Mouse (Mus musculus) liver, adult 2 months (tissue): Measurements from ENCODE around the gene Mpped1. TPM values are rescaled to one million over a fixed set of nuclear protein-coding genes. Genes with fewer than 3 reads are reported as not detected.

ENCODE experiments used
- DNase-seq: peaks from one replicate; pipeline ENCODE4 v3.0.0-alpha.2; 2011; ENCODE audit warnings: low read depth, low spot score; ENCODE audit errors: extremely low read depth
- H3K27ac ChIP-seq: fragments of 200-500 bp; replicated peaks from 2 replicates; pipeline ENCODE4 v1.5.1; 2012; ENCODE audit warnings: low read depth, mild to moderate bottlenecking, control low read depth, inconsistent platforms, low read length; ENCODE audit not compliant: insufficient read depth
- H3K27me3 ChIP-seq: fragments of 200-500 bp; 2 replicates; pipeline ENCODE4 v1.6.1; 2012; ENCODE audit warnings: mild to moderate bottlenecking, moderate library complexity, low read length, inconsistent platforms; ENCODE audit not compliant: control insufficient read depth, insufficient read depth
- H3K36me3 ChIP-seq: fragments of 200-500 bp; 2 replicates; pipeline ENCODE4 v1.6.1; 2012; ENCODE audit warnings: low read length, inconsistent platforms; ENCODE audit not compliant: control insufficient read depth, insufficient read depth
- H3K4me1 ChIP-seq: fragments of 200-500 bp; 2 replicates; pipeline ENCODE4 v1.6.1; 2011; ENCODE audit warnings: low read length; ENCODE audit not compliant: control insufficient read depth, insufficient read depth
- H3K4me3 ChIP-seq: fragments of 200-500 bp; 2 replicates; pipeline ENCODE4 v1.5.1; 2011; ENCODE audit warnings: low read depth, mild to moderate bottlenecking, control low read depth, low read length, moderate library complexity; ENCODE audit not compliant: insufficient read depth
- H3K79me2 ChIP-seq: fragments of 200-500 bp; 2 replicates; pipeline ENCODE4 v1.6.1; 2012; ENCODE audit warnings: inconsistent platforms, mild to moderate bottlenecking, low read length, moderate library complexity; ENCODE audit not compliant: control insufficient read depth, insufficient read depth
- H3K9ac ChIP-seq: fragments of 200-500 bp; 2 replicates; pipeline ENCODE4 v1.6.1; 2012; ENCODE audit warnings: low read depth, mild to moderate bottlenecking, control low read depth, inconsistent platforms, low read length
- CTCF ChIP-seq: fragments of 200-500 bp; IDR thresholded peaks from 2 replicates; pipeline ENCODE4 v1.5.1; 2011; ENCODE audit warnings: low read depth, low read length, control low read depth
- POLR2A ChIP-seq: fragments of 200-500 bp; IDR thresholded peaks from 2 replicates; pipeline ENCODE4 v1.6.1; 2011; ENCODE audit warnings: low read length, control low read depth; ENCODE audit not compliant: insufficient read depth; ENCODE audit errors: extremely low read depth
- WGBS: fragments of 180-500 bp; shearing (Covaris S2); methylation state at CpG from one replicate; pipeline ENCODE4 v1.1.7; 2018; 5-methylcytosine and 5-hydroxymethylcytosine counted together
- polyA plus RNA-seq: library from polyadenylated mRNA; depleted of rRNA; stranded (reverse); fragments of >200 nt; gene quantifications from 2 replicates; pipeline ENCODE4 v1.2.3, GENCODE M21; 2012
- total RNA-seq: library from RNA; depleted of rRNA; stranded (reverse); fragments of >200 nt; gene quantifications from 2 replicates; pipeline ENCODE4 v1.2.3, GENCODE M21; 2014

Gene Mpped1
- total and polyA plus RNA-seq, 2 experiments = 0.13 TPM; not detected in 1

GRCm38 (mm10) chr15:83772460-83772859 lies 6.8 kb upstream of the Mpped1 start:
- Histone ChIP-seq H3K4me1 (no peaks in the 10 kb centered on the region), H3K27ac (no peak overlapping the region), H3K27me3 (no peaks in the 10 kb centered on the region), H3K4me3 (no peak overlapping the region), H3K79me2 (no peaks in the 10 kb centered on the region), H3K36me3 (no peaks in the 10 kb centered on the region), H3K9ac (no peak overlapping the region)
- WGBS = 45% methylated on average over 5 of the region's 5 CpGs
- TF ChIP-seq POLR2A (no peak), CTCF (no peak)
- peak; percentile 74 for DNase-seq

- Histone ChIP-seq H3K9ac (no peak overlapping the region), H3K4me3 (no peak overlapping the region), H3K4me1 (no peaks in the 10 kb centered on the region), H3K79me2 (no peaks in the 10 kb centered on the region), H3K27ac (no peak overlapping the region), H3K27me3 (no peaks in the 10 kb centered on the region), H3K36me3 (no peaks in the 10 kb centered on the region)
- TF ChIP-seq POLR2A (no peak), CTCF (no peak)
- DNase-seq = peak; percentile 82
- 30% methylated on average over 4 of the region's 4 CpGs for WGBS
These were observed 6.3 kb upstream of the Mpped1 start for GRCm38 (mm10) chr15:83772953-83773352.

GRCm38 (mm10) chr15:83774922-83775321 lies 4.3 kb upstream of the Mpped1 start:
- no peaks in the 10 kb centered on the region for H3K4me1 ChIP-seq
- WGBS = 65% methylated on average over 4 of the region's 4 CpGs
- H3K79me2 ChIP-seq = no peaks in the 10 kb centered on the region
- no peak overlapping the region for H3K4me3 ChIP-seq
- TF ChIP-seq POLR2A (no peak), CTCF (no peak)
- no peaks in the 10 kb centered on the region for H3K36me3 ChIP-seq
- no peak overlapping the region for H3K9ac ChIP-seq
- H3K27ac ChIP-seq = no peak overlapping the region
- DNase-seq = no peak
- no peaks in the 10 kb centered on the region for H3K27me3 ChIP-seq

- H3K9ac ChIP-seq = no peak overlapping the region
- WGBS = 70% methylated on average over 6 of the region's 6 CpGs
- H3K27ac ChIP-seq = no peak overlapping the region
- H3K27me3 ChIP-seq = 0 out of 2 replicates have a peak, but pooled peaks cover 4% of the 10 kb centered on the region
- no peak overlapping the region for H3K4me3 ChIP-seq
- no peak for TF ChIP-seq CTCF
- no peak for TF ChIP-seq POLR2A
- no peaks in the 10 kb centered on the region for H3K79me2 ChIP-seq
- no peak for DNase-seq
- no peaks in the 10 kb centered on the region for H3K4me1 ChIP-seq
- H3K36me3 ChIP-seq = no peaks in the 10 kb centered on the region
These were observed 2.8 kb upstream of the Mpped1 start for GRCm38 (mm10) chr15:83776265-83777000.

GRCm38 (mm10) chr15:83777476-83777875 lies 1.8 kb upstream of the Mpped1 start:
- Histone ChIP-seq H3K27me3 (0 out of 2 replicates have a peak, but pooled peaks cover 4% of the 10 kb centered on the region), H3K4me1 (no peaks in the 10 kb centered on the region), H3K79me2 (no peaks in the 10 kb centered on the region), H3K9ac (no peak overlapping the region), H3K4me3 (no peak overlapping the region), H3K27ac (no peak overlapping the region), H3K36me3 (no peaks in the 10 kb centered on the region)
- 16% methylated on average over 6 of the region's 6 CpGs for WGBS
- DNase-seq = peak; percentile 80
- TF ChIP-seq CTCF (no peak), POLR2A (no peak)
